Mouse (Mus musculus): ENCODE measurements around the gene Psmc5. TPM values are rescaled to one million over a fixed set of nuclear protein-coding genes. Genes with fewer than 3 reads are reported as not detected.
A peak's percentile ranks its signal among the peaks of the same experiment; 100 is the strongest.

Psmc5 gene
- total and polyA plus RNA-seq, 3 experiments: 54.5 to 104 (median 91.8) TPM

DNA sequence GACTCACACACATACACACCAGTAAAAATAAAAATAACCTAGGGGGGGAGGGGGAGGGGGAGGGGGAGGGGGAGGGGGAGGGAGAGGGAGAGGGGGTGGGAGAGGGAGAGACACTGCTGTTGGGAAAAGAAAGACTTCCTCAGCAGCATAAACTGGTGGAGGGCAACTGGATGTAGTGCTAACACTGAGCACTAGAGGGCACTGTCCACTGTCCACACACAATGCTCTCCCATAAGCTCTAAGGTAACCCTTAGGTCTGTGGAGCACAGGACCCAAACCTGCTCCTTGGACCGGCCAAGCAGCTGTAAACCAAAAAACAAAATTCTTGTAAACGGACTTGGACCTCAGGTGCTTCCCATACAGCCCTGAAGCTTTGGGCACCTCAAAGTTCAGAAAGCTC, 46.7 kb downstream of the Psmc5 start:
- Histone ChIP-seq H3K9ac (ENCODE audit: low read depth, low read length) (no peak overlapping the region), H3K36me3 (ENCODE audit: control insufficient read depth, insufficient read depth, low read length) (no peaks in the 10 kb centered on the region), H3K4me3 (no peak overlapping the region), H3K27me3 (ENCODE audit: control insufficient read depth, insufficient read depth, low read length) (no peaks in the 10 kb centered on the region), H3K79me2 (replicated peaks; ENCODE audit: control insufficient read depth, insufficient read depth, low read length) (no peaks in the 10 kb centered on the region), H3K27ac (no peak overlapping the region), H3K4me1 (ENCODE audit: control insufficient read depth, insufficient read depth, low read length) (no peaks in the 10 kb centered on the region)
- TF ChIP-seq POLR2A (IDR thresholded peaks at IDR 0.05; ENCODE audit: insufficient read depth, low read depth, low read length): no peak
- peak; percentile 85 for TF ChIP-seq CTCF (IDR thresholded peaks at IDR 0.05)
- peak; percentile 89 for TF ChIP-seq EP300 (IDR thresholded peaks at IDR 0.05; ENCODE audit: insufficient read depth, low read depth, low read length)
- intact Hi-C loops (cut with DNase I): loop anchor here (2.0 kb wide), 2 partner anchors 64 to 90 kb away; no protein-coding TSS in a partner anchor
- DNase-seq: peak; percentile 51 to 76
- 3% methylated on average over 2 of the region's 2 CpGs for WGBS

DNA sequence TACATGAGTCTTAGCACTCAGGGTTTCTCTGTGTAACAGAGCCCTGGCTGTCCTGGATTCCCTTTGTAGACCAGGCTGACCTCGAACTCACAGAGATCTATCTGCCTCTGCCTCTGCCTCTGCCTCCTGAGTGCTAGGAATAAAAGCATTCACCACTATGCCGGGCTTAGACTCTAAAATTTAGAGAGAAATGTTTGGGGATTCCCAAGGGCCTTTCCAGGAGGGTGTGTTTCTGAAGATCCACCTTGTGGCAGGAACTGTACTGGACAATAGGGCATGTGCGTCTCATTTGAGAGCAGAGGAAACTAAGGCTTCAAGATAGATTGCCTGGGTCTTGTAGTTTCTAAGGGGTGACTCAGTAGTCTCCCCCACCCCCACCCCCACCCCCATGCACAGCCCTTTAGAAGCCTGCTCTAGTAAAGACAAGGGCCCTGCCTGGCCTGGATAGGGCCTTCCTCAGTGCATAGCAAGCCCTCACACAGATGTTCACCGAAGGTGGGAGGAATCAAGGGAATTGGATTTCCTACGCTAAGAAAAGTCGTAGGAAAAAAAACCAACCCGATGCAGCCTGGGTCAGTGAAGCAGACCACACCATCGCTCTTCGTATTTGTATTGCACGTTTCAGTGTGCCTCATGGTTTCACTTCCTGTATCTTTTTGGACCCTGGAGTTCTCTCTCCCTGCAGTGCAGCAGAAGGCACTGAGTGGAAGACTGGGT, 49.6 kb downstream of the Psmc5 start:
- Histone ChIP-seq H3K4me3 (no peak overlapping the region), H3K79me2 (replicated peaks; ENCODE audit: control insufficient read depth, insufficient read depth, low read length) (no peaks in the 10 kb centered on the region), H3K9ac (ENCODE audit: low read depth, low read length) (no peak overlapping the region), H3K27ac (no peak overlapping the region), H3K27me3 (ENCODE audit: control insufficient read depth, insufficient read depth, low read length) (no peaks in the 10 kb centered on the region), H3K4me1 (ENCODE audit: control insufficient read depth, insufficient read depth, low read length) (no peaks in the 10 kb centered on the region), H3K36me3 (ENCODE audit: control insufficient read depth, insufficient read depth, low read length) (no peaks in the 10 kb centered on the region)
- no peak for TF ChIP-seq POLR2A (IDR thresholded peaks at IDR 0.05; ENCODE audit: insufficient read depth, low read depth, low read length)
- TF ChIP-seq EP300 (IDR thresholded peaks at IDR 0.05; ENCODE audit: insufficient read depth, low read depth, low read length): no peak
- no peak for TF ChIP-seq CTCF (IDR thresholded peaks at IDR 0.05)
- DNase-seq: peak in 1 of 2 experiments; percentile 41
- intact Hi-C loops (cut with DNase I): loop anchor here (2.0 kb wide), 1 partner anchor 19 kb away; no protein-coding TSS in a partner anchor
- WGBS: 76% methylated on average over 10 of the region's 10 CpGs

DNA sequence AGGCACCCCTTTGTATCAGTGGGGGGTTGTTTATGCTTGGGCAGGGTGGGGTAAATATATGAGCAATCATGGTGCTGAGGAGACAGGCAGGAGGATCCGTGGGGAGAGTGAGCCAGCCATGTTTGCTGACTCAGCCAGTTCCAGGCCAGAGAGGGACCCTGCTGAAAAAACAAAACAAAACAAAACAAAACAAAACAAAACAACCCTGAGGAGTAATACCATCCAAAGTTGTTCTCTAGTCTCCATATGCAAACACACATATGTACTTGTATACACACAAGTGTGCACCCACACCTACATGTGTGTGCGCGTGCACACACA, 50.1 kb downstream of the Psmc5 start:
- WGBS: 82% methylated on average over 3 of the region's 3 CpGs
- Histone ChIP-seq H3K79me2 (replicated peaks; ENCODE audit: control insufficient read depth, insufficient read depth, low read length) (no peaks in the 10 kb centered on the region), H3K27me3 (ENCODE audit: control insufficient read depth, insufficient read depth, low read length) (no peaks in the 10 kb centered on the region), H3K4me3 (no peak overlapping the region), H3K36me3 (ENCODE audit: control insufficient read depth, insufficient read depth, low read length) (no peaks in the 10 kb centered on the region), H3K4me1 (ENCODE audit: control insufficient read depth, insufficient read depth, low read length) (no peaks in the 10 kb centered on the region), H3K27ac (no peak overlapping the region), H3K9ac (ENCODE audit: low read depth, low read length) (no peak overlapping the region)
- no peak for TF ChIP-seq EP300 (IDR thresholded peaks at IDR 0.05; ENCODE audit: insufficient read depth, low read depth, low read length)
- TF ChIP-seq CTCF (IDR thresholded peaks at IDR 0.05): no peak
- no peak for TF ChIP-seq POLR2A (IDR thresholded peaks at IDR 0.05; ENCODE audit: insufficient read depth, low read depth, low read length)
- DNase-seq: no peak
- intact Hi-C loops (cut with DNase I): no loop called here

DNA sequence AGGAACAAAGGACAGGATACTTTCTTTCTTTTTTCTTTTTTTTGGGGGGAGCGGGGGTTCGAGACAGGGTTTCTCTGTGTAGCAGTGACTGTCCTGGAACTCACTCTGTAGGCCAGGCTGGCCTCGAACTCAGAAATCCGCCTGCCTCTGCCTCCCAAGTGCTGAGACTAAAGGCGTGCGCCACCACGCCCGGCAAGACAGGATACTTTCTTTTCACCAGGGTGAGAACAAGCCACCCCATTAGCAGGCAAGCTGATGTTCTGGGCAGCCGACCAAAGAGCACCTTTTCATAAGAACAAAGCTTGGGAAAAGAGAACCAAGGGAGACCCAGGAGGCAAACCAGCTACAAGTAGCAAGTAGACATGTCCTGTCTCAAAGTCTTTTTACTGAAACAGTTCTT, 50.8 kb downstream of the Psmc5 start:
- Histone ChIP-seq H3K9ac (ENCODE audit: low read depth, low read length) (no peak overlapping the region), H3K4me1 (ENCODE audit: control insufficient read depth, insufficient read depth, low read length) (no peaks in the 10 kb centered on the region), H3K27ac (no peak overlapping the region), H3K36me3 (ENCODE audit: control insufficient read depth, insufficient read depth, low read length) (no peaks in the 10 kb centered on the region), H3K27me3 (ENCODE audit: control insufficient read depth, insufficient read depth, low read length) (no peaks in the 10 kb centered on the region), H3K79me2 (replicated peaks; ENCODE audit: control insufficient read depth, insufficient read depth, low read length) (no peaks in the 10 kb centered on the region), H3K4me3 (no peak overlapping the region)
- TF ChIP-seq CTCF (IDR thresholded peaks at IDR 0.05) (no peak), POLR2A (IDR thresholded peaks at IDR 0.05; ENCODE audit: insufficient read depth, low read depth, low read length) (no peak), EP300 (IDR thresholded peaks at IDR 0.05; ENCODE audit: insufficient read depth, low read depth, low read length) (no peak)
- intact Hi-C loops (cut with DNase I): no loop called here
- no peak for DNase-seq
- 90% methylated on average over 9 of the region's 9 CpGs for WGBS

DNA sequence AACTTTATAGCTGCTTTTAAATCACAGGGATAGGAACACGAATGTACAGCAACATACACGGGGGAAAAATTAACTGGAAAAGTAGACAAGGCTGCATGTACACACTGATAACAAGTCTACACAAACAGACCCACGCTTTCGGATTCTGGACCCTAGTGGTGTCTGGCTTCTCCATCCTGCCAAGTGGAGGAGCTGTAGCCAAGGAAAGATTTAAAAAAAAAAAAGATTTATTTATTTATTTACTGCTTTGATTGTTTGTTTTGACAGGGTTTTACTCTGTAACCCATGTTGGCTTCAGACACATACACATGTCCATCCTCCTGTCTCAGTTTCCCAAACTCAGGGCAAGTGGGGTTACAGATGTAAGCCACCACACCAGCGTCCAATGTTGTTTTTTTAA, 51.5 kb downstream of the Psmc5 start:
- no peaks in the 10 kb centered on the region for H3K79me2 ChIP-seq (replicated peaks; ENCODE audit: control insufficient read depth, insufficient read depth, low read length)
- no peak for TF ChIP-seq POLR2A (IDR thresholded peaks at IDR 0.05; ENCODE audit: insufficient read depth, low read depth, low read length)
- TF ChIP-seq CTCF (IDR thresholded peaks at IDR 0.05): no peak
- TF ChIP-seq EP300 (IDR thresholded peaks at IDR 0.05; ENCODE audit: insufficient read depth, low read depth, low read length): no peak
- H3K27me3 ChIP-seq (ENCODE audit: control insufficient read depth, insufficient read depth, low read length): no peaks in the 10 kb centered on the region
- no peak for DNase-seq
- H3K4me1 ChIP-seq (ENCODE audit: control insufficient read depth, insufficient read depth, low read length): no peaks in the 10 kb centered on the region
- intact Hi-C loops (cut with DNase I): no loop called here
- H3K27ac ChIP-seq: no peak overlapping the region
- no peaks in the 10 kb centered on the region for H3K36me3 ChIP-seq (ENCODE audit: control insufficient read depth, insufficient read depth, low read length)
- H3K9ac ChIP-seq (ENCODE audit: low read depth, low read length): no peak overlapping the region
- WGBS: 49% methylated on average over 5 of the region's 5 CpGs
- H3K4me3 ChIP-seq: no peak overlapping the region

DNA sequence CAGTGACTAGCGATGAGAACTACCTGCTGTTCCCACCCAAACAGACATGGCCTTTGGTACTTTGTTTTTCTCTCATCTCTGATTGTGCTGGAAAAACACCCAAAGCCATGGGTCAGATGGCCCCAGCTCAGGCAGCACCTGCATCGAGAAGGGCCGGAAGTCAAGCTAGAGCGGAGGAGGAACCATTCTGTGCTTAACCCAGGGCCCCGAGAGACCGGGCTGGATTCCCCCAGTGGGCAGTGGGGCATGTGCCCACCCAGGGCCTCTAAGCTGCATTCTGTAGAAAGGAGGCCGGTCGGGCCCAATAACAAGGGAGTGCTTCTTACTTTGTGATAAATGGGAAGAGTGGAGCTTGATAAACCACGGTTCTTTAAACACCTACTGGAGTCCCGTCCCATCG, 52.2 kb downstream of the Psmc5 start:
- no peaks in the 10 kb centered on the region for H3K36me3 ChIP-seq (ENCODE audit: control insufficient read depth, insufficient read depth, low read length)
- no peaks in the 10 kb centered on the region for H3K27me3 ChIP-seq (ENCODE audit: control insufficient read depth, insufficient read depth, low read length)
- peak in 1 of 2 experiments; percentile 61 for DNase-seq
- WGBS: 70% methylated on average over 11 of the region's 11 CpGs
- no peak overlapping the region for H3K9ac ChIP-seq (ENCODE audit: low read depth, low read length)
- intact Hi-C loops (cut with DNase I): no loop called here
- H3K4me3 ChIP-seq: no peak overlapping the region
- TF ChIP-seq CTCF (IDR thresholded peaks at IDR 0.05) (no peak), POLR2A (IDR thresholded peaks at IDR 0.05; ENCODE audit: insufficient read depth, low read depth, low read length) (no peak), EP300 (IDR thresholded peaks at IDR 0.05; ENCODE audit: insufficient read depth, low read depth, low read length) (no peak)
- no peaks in the 10 kb centered on the region for H3K79me2 ChIP-seq (replicated peaks; ENCODE audit: control insufficient read depth, insufficient read depth, low read length)
- H3K27ac ChIP-seq: no peak overlapping the region
- H3K4me1 ChIP-seq (ENCODE audit: control insufficient read depth, insufficient read depth, low read length): no peaks in the 10 kb centered on the region
